10 mouse cellular contexts compared by ENCODE assay signal in genomic region chrX:130502680-130503464, GRCm38 (mm10).
A peak's percentile ranks its signal among the peaks of the same experiment; 100 is the strongest.
DNase-seq lines count a peak whose midpoint lies in the region; ATAC-seq and TF ChIP-seq lines count a peak whose summit lies in the region.
"Had no signal": no experiment of that assay in that cellular context is flagged by ENCODE, and none has a peak within 500 bp of the region (broad histone marks: within the 10 kb centered on the region; RNA-seq: fewer than 3 reads in every experiment).

No protein-coding gene starts in this region.

- peak overlapping the region; percentile 67 for H3K27ac ChIP-seq in hindbrain, embryonic 14.5 days
- peak overlapping the region; percentile 47 for H3K27ac ChIP-seq in midbrain, embryonic 13.5 days
- no peak overlapping the region for H3K27ac ChIP-seq in lung, postnatal 0 days (ENCODE audit: low read length)
- H3K27ac ChIP-seq in kidney, embryonic 16.5 days (ENCODE audit: low read length), result no peak overlapping the region
- H3K27ac ChIP-seq in liver, embryonic 12.5 days, result no peak overlapping the region

- no peaks in the 10 kb centered on the region; the same call in 1 of the 2 replicates for H3K27me3 ChIP-seq in hindbrain, embryonic 14.5 days (ENCODE audit: control insufficient read depth, insufficient read depth, low read length)
- no peaks in the 10 kb centered on the region for H3K27me3 ChIP-seq in midbrain, embryonic 13.5 days
- no peaks in the 10 kb centered on the region for H3K27me3 ChIP-seq in lung, postnatal 0 days (replicated peaks; ENCODE audit: insufficient read depth, low read length)
- peaks cover 10% of the 10 kb centered on the region; the same call in 1 of the 2 replicates for H3K27me3 ChIP-seq in kidney, embryonic 16.5 days (ENCODE audit: insufficient read depth, low read length)
- no peaks in the 10 kb centered on the region for H3K27me3 ChIP-seq in liver, embryonic 12.5 days (replicated peaks)
- H3K27me3 ChIP-seq: CH12.LX had no signal

- peak overlapping the region; percentile 34 for H3K9ac ChIP-seq in hindbrain, embryonic 14.5 days
- no peak overlapping the region for H3K9ac ChIP-seq in midbrain, embryonic 13.5 days (replicated peaks)
- no peak overlapping the region for H3K9ac ChIP-seq in lung, postnatal 0 days (replicated peaks; ENCODE audit: low read depth)
- no peak overlapping the region for H3K9ac ChIP-seq in kidney, embryonic 16.5 days (replicated peaks; ENCODE audit: low read length)
- H3K9ac ChIP-seq in liver, embryonic 12.5 days, result no peak overlapping the region

- 32% methylated on average over 12 of the region's 12 CpGs for WGBS in hindbrain, embryonic 14.5 days
- WGBS in midbrain, embryonic 13.5 days, result 59% methylated on average over 12 of the region's 12 CpGs
- 68% methylated on average over 12 of the region's 12 CpGs for WGBS in lung, postnatal 0 days
- 65% methylated on average over 12 of the region's 12 CpGs for WGBS in kidney, embryonic 16.5 days
- WGBS in liver, embryonic 12.5 days (ENCODE audit: insufficient replicate concordance), result 61% methylated on average over 12 of the region's 12 CpGs

- peak; percentile 65 for ATAC-seq in hindbrain, embryonic 14.5 days (ENCODE audit: low FRiP score)
- ATAC-seq in midbrain, embryonic 13.5 days, result 0 out of 2 replicates have a peak, but pooled peaks have one; percentile 55
- ATAC-seq in lung, postnatal 0 days, result no peak
- ATAC-seq in kidney, embryonic 16.5 days (ENCODE audit: low FRiP score, low TSS enrichment), result no peak
- ATAC-seq in megakaryocyte-erythroid progenitor cell, adult 5-6 weeks (replicated peaks; ENCODE audit: low FRiP score, low TSS enrichment, poor library complexity, severe bottlenecking), result no peak
- no peak for ATAC-seq in liver, embryonic 12.5 days

- no peak for TF ChIP-seq CTCF in lung, postnatal 0 days (IDR thresholded peaks at IDR 0.05)

- peak overlapping the region; percentile 12; the same call in 1 of the 2 replicates for H3K4me3 ChIP-seq in hindbrain, embryonic 14.5 days (replicated peaks; ENCODE audit: low read length)
- no peak overlapping the region for H3K4me3 ChIP-seq in midbrain, embryonic 13.5 days (replicated peaks)
- no peak overlapping the region for H3K4me3 ChIP-seq in lung, postnatal 0 days (ENCODE audit: low read depth, low read length)
- no peak overlapping the region for H3K4me3 ChIP-seq in kidney, embryonic 16.5 days (ENCODE audit: low read length)
- no peak overlapping the region for H3K4me3 ChIP-seq in liver, embryonic 12.5 days

- peak overlapping the region; percentile 41 for H3K4me2 ChIP-seq in hindbrain, embryonic 14.5 days (replicated peaks)
- H3K4me2 ChIP-seq in midbrain, embryonic 13.5 days (replicated peaks), result peak overlapping the region; percentile 20; the same call in 1 of the 2 replicates
- H3K4me2 ChIP-seq in lung, postnatal 0 days (replicated peaks; ENCODE audit: low read depth, low read length), result no peak overlapping the region
- H3K4me2 ChIP-seq in kidney, embryonic 16.5 days (replicated peaks; ENCODE audit: low read depth, low read length), result no peak overlapping the region
- H3K4me2 ChIP-seq in liver, embryonic 12.5 days, result no peak overlapping the region

- TF ChIP-seq EP300 in lung, postnatal 0 days (IDR thresholded peaks at IDR 0.05), result no peak

- peak; percentile 47 for DNase-seq in brain, adult 2 months (ENCODE audit: low read depth, low spot score)
- DNase-seq in cerebellum, adult 9-10 months, result peak; percentile 14
- peak; percentile 27 for DNase-seq in hindbrain, embryonic 14.5 days (ENCODE audit: low spot score)
- DNase-seq in lung, postnatal 0 days (ENCODE audit: low spot score), result no peak
- DNase-seq: liver had no signal

- no peaks in the 10 kb centered on the region for H3K36me3 ChIP-seq in hindbrain, embryonic 14.5 days (replicated peaks; ENCODE audit: control insufficient read depth, insufficient read depth)
- H3K36me3 ChIP-seq in midbrain, embryonic 13.5 days, result no peaks in the 10 kb centered on the region
- H3K36me3 ChIP-seq in lung, postnatal 0 days (ENCODE audit: insufficient read depth, low read length), result no peaks in the 10 kb centered on the region
- no peaks in the 10 kb centered on the region for H3K36me3 ChIP-seq in kidney, embryonic 16.5 days (ENCODE audit: insufficient read depth, low read length)
- H3K36me3 ChIP-seq in liver, embryonic 12.5 days, result no peaks in the 10 kb centered on the region

- peaks cover 7% of the 10 kb centered on the region; the same call in 1 of the 2 replicates for H3K4me1 ChIP-seq in hindbrain, embryonic 14.5 days (replicated peaks; ENCODE audit: control insufficient read depth, insufficient read depth, low read length)
- H3K4me1 ChIP-seq in midbrain, embryonic 13.5 days (replicated peaks), result peaks cover 5% of the 10 kb centered on the region; the same call in 1 of the 2 replicates
- H3K4me1 ChIP-seq in lung, postnatal 0 days (ENCODE audit: insufficient read depth, low read depth, low read length), result no peaks in the 10 kb centered on the region
- H3K4me1 ChIP-seq in kidney, embryonic 16.5 days (ENCODE audit: insufficient read depth, low read length), result no peaks in the 10 kb centered on the region
- H3K4me1 ChIP-seq in liver, embryonic 12.5 days, result no peaks in the 10 kb centered on the region

- no peaks in the 10 kb centered on the region for H3K9me3 ChIP-seq in hindbrain, embryonic 14.5 days (ENCODE audit: control insufficient read depth, low read length)
- no peaks in the 10 kb centered on the region for H3K9me3 ChIP-seq in midbrain, embryonic 13.5 days
- no peaks in the 10 kb centered on the region for H3K9me3 ChIP-seq in lung, postnatal 0 days (ENCODE audit: low read length)
- H3K9me3 ChIP-seq in kidney, embryonic 16.5 days (ENCODE audit: low read length), result no peaks in the 10 kb centered on the region
- H3K9me3 ChIP-seq in liver, embryonic 12.5 days (replicated peaks), result no peaks in the 10 kb centered on the region

Comparison
In these comparisons a context has a peak if more than half of its experiments do, and no peak if none do; other contexts are left out.
1. ATAC-seq: peak in hindbrain, embryonic 14.5 days (single experiment) and midbrain, embryonic 13.5 days (single experiment); none in lung, postnatal 0 days (single experiment), kidney, embryonic 16.5 days (single experiment), megakaryocyte-erythroid progenitor cell, adult 5-6 weeks (single experiment) and liver, embryonic 12.5 days (single experiment).
2. H3K27ac ChIP-seq: peak in hindbrain, embryonic 14.5 days (single experiment) and midbrain, embryonic 13.5 days (single experiment); none in lung, postnatal 0 days (single experiment), kidney, embryonic 16.5 days (single experiment) and liver, embryonic 12.5 days (single experiment).
3. H3K4me2 ChIP-seq: peak in hindbrain, embryonic 14.5 days (single experiment) and midbrain, embryonic 13.5 days (single experiment); none in lung, postnatal 0 days (single experiment), kidney, embryonic 16.5 days (single experiment) and liver, embryonic 12.5 days (single experiment).